Mouse (Mus musculus): ENCODE measurements around the gene Hnrnpdl.

Gene Hnrnpdl

DNA sequence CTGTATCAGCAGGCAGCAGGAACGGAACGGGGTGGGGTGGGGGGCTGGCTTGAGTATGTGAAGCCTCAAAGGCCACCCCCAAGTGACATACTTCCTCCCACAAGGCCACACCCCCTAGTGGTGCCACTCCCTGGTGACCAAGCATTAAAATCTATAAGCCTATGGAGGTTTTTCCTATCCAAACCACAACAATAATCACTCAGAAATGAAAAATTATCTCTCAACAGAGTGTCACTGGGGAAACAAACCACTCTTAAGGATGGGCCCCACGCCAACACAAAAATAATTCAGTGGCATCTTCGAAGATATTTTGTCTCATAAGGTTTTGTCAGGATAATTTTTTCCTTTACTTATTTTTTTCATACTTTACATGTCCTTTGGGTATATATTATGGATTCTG is 35.6 kb downstream of the Hnrnpdl start:
- no peak for DNase-seq (ENCODE audit: low spot score)

DNA sequence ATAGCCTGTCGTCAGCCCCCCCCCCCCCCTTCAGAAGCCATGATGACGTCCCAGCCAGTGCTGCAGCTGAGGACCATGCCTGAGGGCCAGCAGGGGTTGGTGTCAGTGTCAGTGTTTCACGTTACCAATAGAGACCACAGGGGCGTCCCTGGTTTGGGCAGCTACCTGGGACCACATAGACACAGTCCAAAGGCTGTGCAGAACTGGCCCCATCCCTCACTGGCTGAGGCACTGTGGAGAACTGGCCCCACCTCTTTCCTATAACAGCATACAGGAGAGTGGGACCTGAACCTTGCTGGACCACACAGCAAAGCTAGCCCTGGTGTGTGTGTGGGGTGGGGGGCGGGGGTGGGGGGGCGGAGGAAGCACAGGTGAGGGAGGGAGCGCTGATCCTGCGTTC is 39.0 kb downstream of the Hnrnpdl start:
- DNase-seq (ENCODE audit: low spot score), result no peak

DNA sequence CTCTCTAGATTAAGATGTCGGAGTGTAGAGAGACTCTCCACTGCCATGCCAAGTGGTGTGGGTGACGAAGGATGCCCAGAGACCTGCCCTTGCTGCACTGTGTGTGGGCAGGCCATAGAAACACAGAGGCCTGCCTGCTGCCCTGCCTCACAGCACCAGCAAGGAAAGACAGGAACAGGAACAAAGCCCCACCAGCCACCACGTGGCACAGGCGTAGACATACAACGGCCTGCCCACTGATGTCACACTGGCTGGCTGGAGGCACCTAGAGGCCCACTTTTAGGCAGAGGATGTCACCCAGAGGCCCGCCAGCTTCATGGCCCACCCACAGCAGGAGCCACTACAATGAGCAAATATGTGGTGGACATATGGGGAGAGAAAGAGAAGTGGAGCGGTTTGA is 39.4 kb downstream of the Hnrnpdl start:
- no peak for DNase-seq (ENCODE audit: low spot score)

DNA sequence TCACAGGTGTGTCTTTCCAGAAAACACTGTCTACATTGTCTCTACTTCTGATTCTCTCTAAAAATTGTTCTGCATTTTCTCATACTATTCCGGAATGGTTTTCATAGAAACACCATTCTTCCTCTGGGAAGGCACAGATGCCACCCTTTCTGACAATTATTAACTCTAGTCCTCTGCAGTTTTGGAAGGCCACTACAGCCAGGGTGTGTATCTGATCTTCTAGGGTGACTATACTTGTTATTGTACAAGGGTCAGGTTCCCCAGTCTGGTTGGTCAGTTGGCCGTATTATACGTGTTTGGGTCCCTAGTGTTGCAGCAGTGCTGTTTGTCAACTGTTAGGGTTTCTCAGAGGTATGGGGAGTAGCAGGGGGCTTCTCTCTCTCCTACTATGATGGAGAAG is 44.8 kb downstream of the Hnrnpdl start:
- DNase-seq (ENCODE audit: low spot score), result no peak

DNA sequence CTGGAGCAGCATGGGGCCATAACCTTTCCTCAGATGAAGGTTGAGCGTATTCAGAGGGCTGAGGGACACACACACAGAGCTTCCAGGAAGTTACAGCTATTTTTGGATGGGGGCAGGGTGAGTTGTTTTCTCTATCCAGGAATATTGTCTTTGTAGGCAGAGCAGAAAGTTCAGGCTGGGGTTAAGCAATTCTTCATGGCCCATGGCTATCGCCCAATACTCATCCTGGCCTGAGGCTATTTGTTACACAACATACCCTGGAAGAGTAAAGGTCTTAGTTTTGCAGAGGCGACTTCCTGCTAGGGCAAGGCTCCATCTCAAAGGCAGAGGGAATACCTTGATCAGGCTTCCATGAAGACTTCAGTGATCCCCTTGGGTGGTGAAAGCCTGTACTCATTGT is 45.3 kb downstream of the Hnrnpdl start:
- DNase-seq (ENCODE audit: low spot score), result no peak
